Mouse (Mus musculus) liver, adult 2 months (tissue): ENCODE results near the gene Mthfd1l.

ENCODE experiments used
- CTCF ChIP-seq: fragments of 200-500 bp; IDR thresholded peaks from 2 replicates; pipeline ENCODE4 v1.5.1; 2011; ENCODE audit warnings: low read depth, low read length, control low read depth
- POLR2A ChIP-seq: fragments of 200-500 bp; IDR thresholded peaks from 2 replicates; pipeline ENCODE4 v1.6.1; 2011; ENCODE audit warnings: low read length, control low read depth; ENCODE audit not compliant: insufficient read depth; ENCODE audit errors: extremely low read depth

DNA sequence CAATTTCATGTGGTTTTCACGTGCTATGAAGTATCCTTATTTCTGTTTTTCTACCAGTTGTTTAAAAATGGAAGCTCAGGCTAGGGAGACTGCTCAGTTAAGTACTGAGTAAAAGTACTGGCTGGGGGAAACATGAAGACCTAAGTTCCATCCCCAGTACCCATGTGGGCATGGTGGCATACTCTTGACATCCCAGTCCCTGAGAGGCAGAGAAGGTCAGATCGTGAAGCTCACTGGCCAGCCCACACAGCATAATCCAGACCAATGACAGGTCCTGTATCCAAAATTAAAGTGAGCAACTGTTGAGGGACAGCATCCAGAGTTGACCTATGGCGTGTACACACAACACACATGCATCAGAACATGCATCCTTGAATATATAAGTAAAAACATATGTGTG is 1.5 kb downstream of the Mthfd1l start:
- TF ChIP-seq CTCF, result no peak
- TF ChIP-seq POLR2A, result no peak
